Mouse (Mus musculus): ENCODE data around the gene Adh6b.

The Adh6b gene

GRCm38 (mm10) chr3:138341471-138341870, at the start of gene Adh6b:
Gene Adh6b, plus strand, starts transcription at chr3:138341775.
- no peak for DNase-seq

GRCm38 (mm10) chr3:138293298-138293895, 48.2 kb upstream of the Adh6b start:
- DNase-seq: no peak

GRCm38 (mm10) chr3:138300130-138300529, 41.4 kb upstream of the Adh6b start:
- DNase-seq: no peak

GRCm38 (mm10) chr3:138302676-138303075, 38.9 kb upstream of the Adh6b start:
- DNase-seq: no peak

- DNase-seq: no peak
These were observed 37.6 kb upstream of the Adh6b start for GRCm38 (mm10) chr3:138303771-138304488.

GRCm38 (mm10) chr3:138304489-138304871, 37.1 kb upstream of the Adh6b start:
- DNase-seq: no peak

- no peak for DNase-seq
These were observed 35.9 kb upstream of the Adh6b start for GRCm38 (mm10) chr3:138305486-138306289.

- DNase-seq: no peak
These were observed 35.3 kb upstream of the Adh6b start for GRCm38 (mm10) chr3:138306290-138306683.

- DNase-seq: no peak
These were observed 31.7 kb upstream of the Adh6b start for GRCm38 (mm10) chr3:138309910-138310309.

GRCm38 (mm10) chr3:138311015-138311414, 30.6 kb upstream of the Adh6b start:
- no peak for DNase-seq

- no peak for DNase-seq
These were observed 28.6 kb upstream of the Adh6b start, which contains the start of gene Adh6a for GRCm38 (mm10) chr3:138312965-138313364. Gene Adh6a, plus strand, starts transcription at chr3:138313286.

- DNase-seq: no peak
These were observed 24.6 kb upstream of the Adh6b start for GRCm38 (mm10) chr3:138316908-138317472.

- no peak for DNase-seq
These were observed 16.6 kb upstream of the Adh6b start for GRCm38 (mm10) chr3:138325001-138325400.

- DNase-seq: no peak
These were observed 16.1 kb upstream of the Adh6b start for GRCm38 (mm10) chr3:138325466-138325865.

GRCm38 (mm10) chr3:138333910-138334309, 7.7 kb upstream of the Adh6b start:
- no peak for DNase-seq

GRCm38 (mm10) chr3:138334320-138334719, 7.3 kb upstream of the Adh6b start:
- DNase-seq: no peak

GRCm38 (mm10) chr3:138335566-138335965, 6.0 kb upstream of the Adh6b start:
- DNase-seq: no peak

GRCm38 (mm10) chr3:138336104-138336754, 5.3 kb upstream of the Adh6b start:
- no peak for DNase-seq

GRCm38 (mm10) chr3:138347041-138347440, 5.5 kb downstream of the Adh6b start:
- DNase-seq: no peak

GRCm38 (mm10) chr3:138352012-138352809, 10.6 kb downstream of the Adh6b start:
- no peak for DNase-seq

- no peak for DNase-seq
These were observed 17.3 kb downstream of the Adh6b start for GRCm38 (mm10) chr3:138358856-138359255.

- no peak for DNase-seq
These were observed 19.1 kb downstream of the Adh6b start for GRCm38 (mm10) chr3:138360721-138361120.

Data from cerebellum, postnatal 36 days (tissue).